Mouse (Mus musculus): ENCODE data around the gene Vwa8. TPM values are rescaled to one million over a fixed set of nuclear protein-coding genes. Genes with fewer than 3 reads are reported as not detected.

Vwa8 gene
- polyA plus RNA-seq, 1 experiment from 2014 or later: 8.5 TPM

DNA sequence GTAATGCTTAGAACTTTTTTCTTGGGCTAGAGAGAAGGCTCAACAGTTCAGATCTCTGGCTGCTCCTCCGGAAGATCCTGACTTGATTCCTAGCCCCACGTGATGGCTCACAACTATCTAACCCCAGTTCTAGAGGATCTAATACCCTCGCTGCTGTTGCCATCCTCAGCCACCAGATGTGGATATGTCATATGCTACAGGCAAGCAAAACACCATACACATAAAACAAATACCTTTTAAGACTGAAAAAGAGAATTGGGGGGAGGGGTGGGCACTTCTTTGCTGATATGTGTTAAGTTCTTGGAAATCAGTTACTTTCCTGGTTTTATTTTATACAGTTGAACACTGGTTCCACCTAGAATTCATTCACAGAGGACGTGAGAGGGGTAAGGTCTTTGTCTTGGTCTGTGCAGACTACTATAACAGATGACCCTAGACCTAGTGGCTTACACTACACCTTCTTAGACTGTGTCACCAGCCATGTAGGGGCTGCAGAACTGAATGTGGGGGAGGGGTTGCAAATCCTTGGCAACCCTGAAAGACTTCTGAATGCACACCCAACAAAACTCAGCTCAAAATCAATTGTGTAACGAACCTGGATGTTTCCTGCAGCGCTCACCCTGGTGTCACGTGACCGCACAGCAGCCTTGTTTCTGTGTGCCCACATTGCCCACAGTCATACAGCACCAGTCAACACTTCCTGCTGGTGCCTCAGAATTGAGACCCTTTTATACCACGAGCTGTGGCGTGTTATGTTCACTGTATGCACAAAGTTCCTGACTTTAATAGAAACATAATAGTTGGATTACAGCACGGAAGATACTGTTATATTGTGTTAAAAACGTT is 394.4 kb downstream of the Vwa8 start:
- WGBS (ENCODE audit: insufficient replicate concordance): 48% methylated on average over 12 of the region's 12 CpGs
- no peak overlapping the region for H3K4me3 ChIP-seq
- H3K9me3 ChIP-seq (replicated peaks): no peaks in the 10 kb centered on the region
- no peak overlapping the region for H3K4me2 ChIP-seq
- no peaks in the 10 kb centered on the region for H3K36me3 ChIP-seq
- H3K27me3 ChIP-seq (replicated peaks): no peaks in the 10 kb centered on the region
- no peaks in the 10 kb centered on the region for H3K4me1 ChIP-seq
- H3K27ac ChIP-seq: no peak overlapping the region
- H3K9ac ChIP-seq: no peak overlapping the region
- peak; percentile 37; the same call in 1 of the 2 replicates for ATAC-seq

DNA sequence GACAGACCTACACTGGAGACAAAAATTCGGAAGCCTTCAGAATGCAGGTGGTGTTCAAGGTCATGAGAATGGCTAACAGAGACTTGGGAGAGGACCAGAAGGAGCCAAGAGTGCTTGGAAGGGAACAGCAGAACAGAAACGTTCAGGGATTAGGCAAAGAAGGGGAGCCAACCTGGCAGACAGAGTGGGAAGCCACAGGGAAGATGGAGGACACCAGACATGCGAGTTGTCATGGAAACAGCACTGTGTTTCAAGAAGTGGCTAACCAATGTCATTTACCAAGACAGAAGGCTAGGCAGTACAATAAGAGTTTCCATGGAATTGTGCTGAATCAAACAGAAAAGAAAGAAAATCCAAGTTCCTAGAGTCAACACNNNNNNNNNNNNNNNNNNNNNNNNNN is 395.7 kb downstream of the Vwa8 start:
- 50% methylated on average over 3 of the region's 3 CpGs for WGBS (ENCODE audit: insufficient replicate concordance)

DNA sequence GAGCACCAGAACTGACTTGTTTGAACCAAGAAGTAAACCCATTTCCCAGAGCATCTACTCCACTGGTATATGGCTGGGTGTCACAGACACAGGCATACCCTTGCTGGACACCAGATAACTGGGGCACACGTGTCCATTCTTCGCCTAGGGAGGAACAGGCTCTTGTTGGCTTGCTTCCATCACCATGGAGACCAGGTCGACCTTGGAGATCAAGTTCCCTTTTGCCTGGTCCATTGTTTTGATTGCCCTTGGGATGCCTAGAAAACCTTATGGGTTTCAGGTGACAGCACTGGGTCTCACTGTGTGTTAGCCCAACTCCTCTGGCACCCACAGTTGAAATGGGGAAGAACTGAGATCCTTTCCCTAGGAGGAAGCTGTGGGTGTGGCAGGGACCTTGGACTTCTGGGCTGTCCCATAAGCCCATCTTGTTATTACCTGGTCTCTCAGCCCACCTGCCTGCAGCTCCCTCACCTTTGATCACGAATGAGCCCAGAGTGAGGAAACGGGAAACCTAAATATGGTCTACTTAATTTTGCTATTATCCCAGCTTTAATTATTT is 403.0 kb downstream of the Vwa8 start:
- H3K4me2 ChIP-seq: no peak overlapping the region
- ATAC-seq: no peak
- no peak overlapping the region for H3K9ac ChIP-seq
- H3K4me3 ChIP-seq: no peak overlapping the region
- no peaks in the 10 kb centered on the region for H3K4me1 ChIP-seq
- no peaks in the 10 kb centered on the region for H3K9me3 ChIP-seq (replicated peaks)
- H3K27me3 ChIP-seq (replicated peaks): no peaks in the 10 kb centered on the region
- no peaks in the 10 kb centered on the region for H3K36me3 ChIP-seq
- no peak overlapping the region for H3K27ac ChIP-seq
- 56% methylated on average over 5 of the region's 5 CpGs for WGBS (ENCODE audit: insufficient replicate concordance)

More for the DNA sequence above, 395.7 kb downstream of the Vwa8 start:
- H3K9ac ChIP-seq: no peak overlapping the region
- H3K36me3 ChIP-seq: no peaks in the 10 kb centered on the region
- H3K4me1 ChIP-seq: no peaks in the 10 kb centered on the region
- no peak overlapping the region for H3K27ac ChIP-seq
- no peak for ATAC-seq
- no peaks in the 10 kb centered on the region for H3K9me3 ChIP-seq (replicated peaks)
- H3K27me3 ChIP-seq (replicated peaks): no peaks in the 10 kb centered on the region
- no peak overlapping the region for H3K4me2 ChIP-seq
- no peak overlapping the region for H3K4me3 ChIP-seq

Other genes with a start within 250 kb of the Vwa8 start
- gene Dgkh, start 116.3 kb upstream of the Vwa8 start, polyA plus RNA-seq (2016; fragmentation: Nextera tagmentation; extraction: Ambion mirVana): 1.2 TPM in 2 replicates

Data from liver, embryonic 12.5 days (tissue).